Mouse (Mus musculus) myocyte (in vitro differentiated cells): ENCODE results near the gene Tmem237.

Source experiments
- POLR2A ChIP-seq: IDR thresholded peaks from one replicate; pipeline ENCODE4 v1.6.1; 2011; ENCODE audit warnings: low read depth, mild to moderate bottlenecking, control low read depth, moderate library complexity; ENCODE audit not compliant: insufficient read length
- USF1 ChIP-seq: IDR thresholded peaks from one replicate; pipeline ENCODE4 v1.6.1; 2011; ENCODE audit warnings: low read depth, mild to moderate bottlenecking, control low read depth, moderate library complexity

GRCm38 (mm10) chr1:59094705-59095104, 25.5 kb downstream of the Tmem237 start, which contains the start of gene C2cd6:
- TF ChIP-seq USF1 (no peak), POLR2A (no peak)
